Mouse (Mus musculus) neural tube, embryonic 13.5 days (tissue): ENCODE data around the gene Med9. TPM values are rescaled to one million over a fixed set of nuclear protein-coding genes. Genes with fewer than 3 reads are reported as not detected.
A peak's percentile ranks its signal among the peaks of the same experiment; 100 is the strongest.
"Not testable (repeated sequence)": the region's sequence is repeated elsewhere in the genome, so short reads cannot be mapped to it uniquely, and the experiment has no call there.

ENCODE experiments used
- ATAC-seq: fragments of 200-750 bp; cut with Nextera tagmentation; 2 replicates; pipeline ENCODE4 v1.8.0; 2017; ENCODE audit warnings: low read depth, mild to moderate bottlenecking, moderate TSS enrichment, moderate library complexity
- H3K27ac ChIP-seq: fragments of 300-500 bp; sonication (generic); replicated peaks from 2 replicates; pipeline ENCODE4 v1.5.1; 2015; ENCODE audit warnings: moderate library complexity, mild to moderate bottlenecking, inconsistent platforms
- H3K27me3 ChIP-seq: fragments of 300-500 bp; sonication (generic); 2 replicates; pipeline ENCODE4 v1.6.1; 2015; ENCODE audit warnings: mild to moderate bottlenecking, inconsistent platforms
- H3K36me3 ChIP-seq: fragments of 300-500 bp; sonication (generic); 2 replicates; pipeline ENCODE4 v1.6.1; 2015; ENCODE audit warnings: mild to moderate bottlenecking, inconsistent platforms
- H3K4me1 ChIP-seq: fragments of 300-500 bp; sonication (generic); replicated peaks from 2 replicates; pipeline ENCODE4 v1.6.1; 2015; ENCODE audit warnings: inconsistent platforms
- H3K4me2 ChIP-seq: fragments of 300-500 bp; sonication (generic); 2 replicates; pipeline ENCODE4 v1.6.1; 2015; ENCODE audit warnings: inconsistent platforms, mild to moderate bottlenecking, moderate library complexity
- H3K4me3 ChIP-seq: fragments of 300-500 bp; sonication (generic); 2 replicates; pipeline ENCODE4 v1.5.1; 2015; ENCODE audit warnings: mild to moderate bottlenecking, inconsistent platforms
- H3K9ac ChIP-seq: fragments of 300-500 bp; sonication (generic); 2 replicates; pipeline ENCODE4 v1.6.1; 2015; ENCODE audit warnings: moderate library complexity, mild to moderate bottlenecking, inconsistent platforms
- H3K9me3 ChIP-seq: fragments of 300-500 bp; sonication (generic); 2 replicates; pipeline ENCODE4 v1.6.1; 2016; ENCODE audit warnings: inconsistent platforms
- WGBS: fragments of 180-500 bp; shearing (Covaris S2); methylation state at CpG from one replicate; pipeline ENCODE4 v1.1.7; 2015; 5-methylcytosine and 5-hydroxymethylcytosine counted together
- polyA plus RNA-seq: library from polyadenylated mRNA; unstranded; fragments of >200 nt; fragmentation: Nextera tagmentation; extraction: Ambion mirVana; gene quantifications from 2 replicates; pipeline ENCODE4 v1.2.1, GENCODE M21; 2015

The Med9 gene
- polyA plus RNA-seq, 1 experiment from 2014 or later = 36.2 TPM

- Histone ChIP-seq H3K9me3 (no peaks in the 10 kb centered on the region), H3K36me3 (no peaks in the 10 kb centered on the region), H3K9ac (no peak overlapping the region), H3K27ac (no peak overlapping the region), H3K4me2 (no peak overlapping the region), H3K4me3 (no peak overlapping the region), H3K4me1 (no peaks in the 10 kb centered on the region), H3K27me3 (no peaks in the 10 kb centered on the region)
- ATAC-seq = no peak
- WGBS = 72% methylated on average over 5 of the region's 5 CpGs
These were observed 27.7 kb upstream of the Med9 start for GRCm38 (mm10) chr11:59920331-59920730.

GRCm38 (mm10) chr11:59921265-59921664 is 26.7 kb upstream of the Med9 start:
- no peak overlapping the region for H3K27ac ChIP-seq
- H3K9ac ChIP-seq = no peak overlapping the region
- H3K4me1 ChIP-seq = no peaks in the 10 kb centered on the region
- H3K27me3 ChIP-seq = no peaks in the 10 kb centered on the region
- WGBS = 22% methylated on average over 7 of the region's 7 CpGs
- no peak overlapping the region for H3K4me3 ChIP-seq
- no peak overlapping the region for H3K4me2 ChIP-seq
- no peak for ATAC-seq
- H3K9me3 ChIP-seq = no peaks in the 10 kb centered on the region
- no peaks in the 10 kb centered on the region for H3K36me3 ChIP-seq

- no peak for ATAC-seq
These were observed 18.0 kb upstream of the Med9 start for GRCm38 (mm10) chr11:59930031-59930430.

GRCm38 (mm10) chr11:59932560-59933337 is 15.3 kb upstream of the Med9 start:
- H3K27me3 ChIP-seq = no peaks in the 10 kb centered on the region
- H3K4me3 ChIP-seq = no peak overlapping the region
- 71% methylated on average over 9 of the region's 9 CpGs for WGBS
- H3K4me2 ChIP-seq = no peak overlapping the region
- no peaks in the 10 kb centered on the region for H3K9me3 ChIP-seq
- no peaks in the 10 kb centered on the region for H3K36me3 ChIP-seq
- H3K4me1 ChIP-seq = no peaks in the 10 kb centered on the region; the same call in 1 of the 2 replicates
- no peak overlapping the region for H3K27ac ChIP-seq
- no peak overlapping the region for H3K9ac ChIP-seq
- no peak for ATAC-seq

More at GRCm38 (mm10) chr11:59930031-59930430, 18.0 kb upstream of the Med9 start:
- H3K4me3 ChIP-seq = no peak overlapping the region
- 25% methylated on average over 4 of the region's 4 CpGs for WGBS
- H3K36me3 ChIP-seq = no peaks in the 10 kb centered on the region
- no peaks in the 10 kb centered on the region for H3K27me3 ChIP-seq
- no peaks in the 10 kb centered on the region; the same call in 1 of the 2 replicates for H3K4me1 ChIP-seq
- H3K27ac ChIP-seq = no peak overlapping the region
- no peaks in the 10 kb centered on the region for H3K9me3 ChIP-seq
- no peak overlapping the region for H3K9ac ChIP-seq
- no peak overlapping the region for H3K4me2 ChIP-seq

- H3K36me3 ChIP-seq = no peaks in the 10 kb centered on the region
- H3K9ac ChIP-seq = 0 out of 2 replicates have a peak overlapping the region, but pooled peaks have one; percentile 38
- no peak overlapping the region for H3K4me2 ChIP-seq
- no peak overlapping the region for H3K27ac ChIP-seq
- H3K27me3 ChIP-seq = no peaks in the 10 kb centered on the region
- no peak overlapping the region for H3K4me3 ChIP-seq
- no peak for ATAC-seq
- H3K4me1 ChIP-seq = no peaks in the 10 kb centered on the region; the same call in 1 of the 2 replicates
- H3K9me3 ChIP-seq = no peaks in the 10 kb centered on the region
- WGBS = 55% methylated on average over 12 of the region's 12 CpGs
These were observed 14.1 kb upstream of the Med9 start for GRCm38 (mm10) chr11:59933943-59934342.

GRCm38 (mm10) chr11:59937023-59937422 is 11.0 kb upstream of the Med9 start:
- no peak for ATAC-seq
- Histone ChIP-seq H3K4me1 (no peaks in the 10 kb centered on the region; the same call in 1 of the 2 replicates), H3K36me3 (no peaks in the 10 kb centered on the region), H3K4me3 (no peak overlapping the region), H3K9ac (no peak overlapping the region), H3K27me3 (no peaks in the 10 kb centered on the region), H3K27ac (no peak overlapping the region), H3K9me3 (no peaks in the 10 kb centered on the region), H3K4me2 (no peak overlapping the region)
- WGBS = 72% methylated on average over 3 of the region's 3 CpGs

- Histone ChIP-seq H3K4me1 (no peaks in the 10 kb centered on the region; the same call in 1 of the 2 replicates), H3K27me3 (no peaks in the 10 kb centered on the region), H3K4me3 (no peak overlapping the region), H3K9ac (no peak overlapping the region), H3K4me2 (no peak overlapping the region), H3K9me3 (no peaks in the 10 kb centered on the region), H3K27ac (no peak overlapping the region), H3K36me3 (no peaks in the 10 kb centered on the region)
- ATAC-seq = no peak
- WGBS = 38% methylated on average over 2 of the region's 2 CpGs
These were observed 10.4 kb upstream of the Med9 start for GRCm38 (mm10) chr11:59937615-59938014.

GRCm38 (mm10) chr11:59939821-59940220 is 8.2 kb upstream of the Med9 start:
- H3K9ac ChIP-seq = no peak overlapping the region
- H3K4me2 ChIP-seq = no peak overlapping the region
- H3K27me3 ChIP-seq = no peaks in the 10 kb centered on the region
- H3K4me3 ChIP-seq = no peak overlapping the region
- no peaks in the 10 kb centered on the region for H3K4me1 ChIP-seq
- H3K27ac ChIP-seq = no peak overlapping the region
- H3K9me3 ChIP-seq = no peaks in the 10 kb centered on the region
- no peaks in the 10 kb centered on the region for H3K36me3 ChIP-seq
- no peak for ATAC-seq
- WGBS = 75% methylated on average over 1 of the region's 1 CpGs

- Histone ChIP-seq H3K4me3 (no peak overlapping the region), H3K27me3 (no peaks in the 10 kb centered on the region), H3K36me3 (no peaks in the 10 kb centered on the region), H3K27ac (no peak overlapping the region), H3K9me3 (no peaks in the 10 kb centered on the region), H3K4me1 (no peaks in the 10 kb centered on the region), H3K4me2 (no peak overlapping the region), H3K9ac (no peak overlapping the region)
- ATAC-seq = no peak
- 61% methylated on average over 3 of the region's 3 CpGs for WGBS
These were observed 7.4 kb upstream of the Med9 start for GRCm38 (mm10) chr11:59940645-59941044.

- WGBS = 29% methylated on average over 3 of the region's 3 CpGs
These were observed 6.6 kb upstream of the Med9 start for GRCm38 (mm10) chr11:59941391-59941790.

GRCm38 (mm10) chr11:59944855-59945254 is 3.2 kb upstream of the Med9 start:
- not testable (repeated sequence) for H3K9me3 ChIP-seq, H3K4me3 ChIP-seq, ATAC-seq, H3K36me3 ChIP-seq, H3K4me2 ChIP-seq, H3K9ac ChIP-seq, H3K27me3 ChIP-seq, H3K27ac ChIP-seq
- WGBS = 85% methylated on average over 10 of the region's 10 CpGs
- H3K4me1 ChIP-seq = peaks cover 22% of the 10 kb centered on the region

More at GRCm38 (mm10) chr11:59941391-59941790, 6.6 kb upstream of the Med9 start:
- Histone ChIP-seq H3K9ac (no peak overlapping the region), H3K9me3 (no peaks in the 10 kb centered on the region), H3K27me3 (no peaks in the 10 kb centered on the region), H3K4me2 (no peak overlapping the region), H3K27ac (no peak overlapping the region), H3K36me3 (no peaks in the 10 kb centered on the region), H3K4me1 (no peaks in the 10 kb centered on the region), H3K4me3 (no peak overlapping the region)
- no peak for ATAC-seq

GRCm38 (mm10) chr11:59948401-59948767 is 378 bp downstream of the Med9 start:
- Histone ChIP-seq H3K4me1 (peaks cover 22% of the 10 kb centered on the region), H3K4me2 (peak overlapping the region; percentile 91), H3K27me3 (no peaks in the 10 kb centered on the region), H3K4me3 (peak overlapping the region; percentile 97), H3K36me3 (no peaks in the 10 kb centered on the region), H3K9ac (peak overlapping the region; percentile 98), H3K27ac (peak overlapping the region; percentile 88), H3K9me3 (no peaks in the 10 kb centered on the region)
- peak; percentile 72; the same call in 1 of the 2 replicates for ATAC-seq
- WGBS = 2% methylated on average over 16 of the region's 16 CpGs

- Histone ChIP-seq H3K36me3 (0 out of 2 replicates have a peak, but pooled peaks cover 7% of the 10 kb centered on the region), H3K9me3 (no peaks in the 10 kb centered on the region), H3K27me3 (no peaks in the 10 kb centered on the region), H3K27ac (no peak overlapping the region), H3K4me3 (no peak overlapping the region), H3K9ac (no peak overlapping the region), H3K4me2 (no peak overlapping the region), H3K4me1 (peaks cover 12% of the 10 kb centered on the region)
- no peak for ATAC-seq
- WGBS = 88% methylated on average over 14 of the region's 14 CpGs
These were observed 4.9 kb downstream of the Med9 start for GRCm38 (mm10) chr11:59952892-59953291.
